Mouse (Mus musculus): ENCODE data around the gene Nova1.

Nova1 gene

GRCm38 (mm10) chr12:46676341-46676740, 142.4 kb downstream of the Nova1 start:
- no peak for DNase-seq (ENCODE audit: low spot score)

DNA sequence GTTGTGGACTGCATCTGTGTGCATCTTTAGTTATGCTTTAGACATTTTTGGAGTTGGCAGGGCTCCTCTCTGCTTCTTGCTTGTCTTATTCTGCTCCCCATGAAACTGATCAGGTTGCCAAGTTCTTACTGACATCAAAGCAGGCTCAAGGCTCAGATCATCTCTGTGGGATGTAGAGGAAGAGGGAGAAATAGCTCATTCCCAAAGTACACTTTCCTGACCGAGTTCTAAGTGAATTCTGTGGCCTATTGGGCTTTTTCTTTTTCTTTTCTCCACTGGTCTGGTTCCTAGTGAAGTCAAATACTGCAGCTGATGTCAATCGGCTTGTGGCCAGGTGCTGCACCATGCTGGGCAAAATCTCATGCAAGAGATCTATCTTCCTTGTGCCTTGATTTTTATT, 152.0 kb downstream of the Nova1 start:
- no peak for DNase-seq (ENCODE audit: low spot score)

DNA sequence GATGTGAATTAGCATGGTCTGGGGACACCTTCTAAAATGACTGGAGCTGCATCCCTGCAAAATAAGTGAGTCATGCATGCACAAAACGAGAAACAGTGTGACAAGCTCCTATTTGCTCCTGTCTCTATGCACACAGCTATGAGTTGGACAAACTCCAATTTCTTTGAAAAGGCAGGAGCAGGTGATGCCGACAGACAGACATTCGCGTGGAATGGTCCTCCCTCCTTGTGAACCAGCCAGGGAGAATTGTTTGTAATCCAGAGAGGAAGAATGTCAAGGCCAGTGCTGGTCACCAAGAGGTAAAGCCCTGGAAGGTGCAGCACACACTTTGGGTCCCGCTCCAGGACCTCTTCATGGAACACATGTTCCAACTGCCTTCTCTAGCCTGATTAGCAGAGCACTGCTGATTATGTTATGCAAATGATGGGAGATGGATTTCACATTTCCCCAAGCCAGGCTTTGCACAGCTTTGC, 172.6 kb downstream of the Nova1 start:
- no peak for DNase-seq (ENCODE audit: low spot score)

- no peak for DNase-seq (ENCODE audit: low spot score)
These were observed 173.3 kb downstream of the Nova1 start for GRCm38 (mm10) chr12:46645365-46645962.
